Mouse (Mus musculus) limb, embryonic 15.5 days (tissue): Measurements from ENCODE around the gene Slbp. TPM values are rescaled to one million over a fixed set of nuclear protein-coding genes. Genes with fewer than 3 reads are reported as not detected.

Experiments
- ATAC-seq: fragments of 200-750 bp; cut with Nextera tagmentation; 2 replicates; pipeline ENCODE4 v1.8.0; 2017; ENCODE audit warnings: low read depth, moderate TSS enrichment; ENCODE audit not compliant: insufficient number of reproducible peaks, low FRiP score, low TSS enrichment
- H3K27ac ChIP-seq: fragments of 300-500 bp; sonication (generic); 2 replicates; pipeline ENCODE4 v1.5.1; 2015; ENCODE audit warnings: moderate library complexity, mild to moderate bottlenecking, inconsistent platforms
- H3K27me3 ChIP-seq: fragments of 300-500 bp; sonication (generic); 2 replicates; pipeline ENCODE4 v1.6.1; 2015; ENCODE audit warnings: inconsistent platforms
- H3K36me3 ChIP-seq: fragments of 300-500 bp; sonication (generic); 2 replicates; pipeline ENCODE4 v1.6.1; 2015; ENCODE audit warnings: inconsistent platforms
- H3K4me1 ChIP-seq: fragments of 300-500 bp; sonication (generic); 2 replicates; pipeline ENCODE4 v1.6.1; 2015; ENCODE audit warnings: inconsistent platforms
- H3K4me2 ChIP-seq: fragments of 300-500 bp; sonication (generic); 2 replicates; pipeline ENCODE4 v1.6.1; 2015; ENCODE audit warnings: mild to moderate bottlenecking, inconsistent platforms
- H3K4me3 ChIP-seq: fragments of 300-500 bp; sonication (generic); 2 replicates; pipeline ENCODE4 v1.5.1; 2015; ENCODE audit warnings: mild to moderate bottlenecking, inconsistent platforms
- H3K9ac ChIP-seq: fragments of 300-500 bp; sonication (generic); 2 replicates; pipeline ENCODE4 v1.6.1; 2015; ENCODE audit warnings: inconsistent platforms
- H3K9me3 ChIP-seq: fragments of 300-500 bp; sonication (generic); 2 replicates; pipeline ENCODE4 v1.6.1; 2016; ENCODE audit warnings: inconsistent platforms
- WGBS: fragments of 180-500 bp; shearing (Covaris S2); methylation state at CpG from one replicate; pipeline ENCODE4 v1.1.7; 2015; 5-methylcytosine and 5-hydroxymethylcytosine counted together
- polyA plus RNA-seq: library from polyadenylated mRNA; unstranded; fragments of >200 nt; fragmentation: Nextera tagmentation; extraction: Ambion mirVana; gene quantifications from 2 replicates; pipeline ENCODE4 v1.2.1, GENCODE M21; 2015

The Slbp gene
- polyA plus RNA-seq = 204 and 206 TPM in 2 replicates

DNA sequence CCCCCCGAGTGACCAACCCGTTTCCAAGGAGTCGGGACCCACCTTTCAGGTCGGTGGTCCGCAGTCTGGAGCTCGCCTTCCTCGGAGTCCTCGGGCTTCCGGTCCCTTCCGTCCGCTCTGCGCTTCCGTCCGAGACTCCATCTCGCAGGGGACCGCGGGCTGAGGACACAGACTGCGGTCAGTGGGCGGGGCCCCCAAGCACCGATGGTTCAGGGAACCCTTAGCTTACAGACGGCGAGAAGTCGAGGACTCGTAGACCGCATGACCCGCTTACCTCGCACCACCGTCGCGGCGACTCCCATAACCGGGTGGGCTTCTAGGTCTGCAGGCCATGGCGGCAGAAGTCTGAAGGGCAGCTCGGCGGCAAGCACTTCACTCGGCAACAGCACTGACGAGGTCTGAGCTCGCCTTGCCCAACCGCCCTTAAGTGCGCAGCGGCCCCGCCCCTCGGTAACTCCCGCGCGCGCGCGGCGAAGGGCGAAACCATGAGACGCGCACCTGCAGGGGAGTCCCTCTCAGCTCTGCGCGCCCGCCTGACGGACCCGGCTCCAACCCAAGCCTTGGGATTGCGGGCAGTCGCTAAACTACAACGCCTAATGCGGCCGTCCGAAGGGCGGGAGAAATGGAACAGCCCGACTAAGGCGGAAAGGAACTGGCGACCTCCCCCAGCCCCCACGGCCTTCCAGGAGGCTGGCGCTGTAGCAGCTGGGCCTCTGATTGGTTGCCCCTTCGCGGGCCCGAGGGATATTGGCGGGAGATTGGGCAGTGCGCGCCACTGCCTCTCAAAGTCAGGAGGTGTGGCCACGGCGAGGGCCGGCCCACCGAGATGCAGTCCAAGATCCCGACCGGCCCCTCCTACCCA, at the start of gene Slbp:
Gene Slbp, minus strand, starts transcription at position 654 of the 862 bp plus-strand sequence.
- Histone ChIP-seq H3K4me3 (peak within 1 kb of the TSS; percentile 68), H3K9ac (peak within 1 kb of the TSS; percentile 77), H3K27ac (peak within 1 kb of the TSS; percentile 99), H3K27me3 (no peaks in the 10 kb centered on the region), H3K9me3 (no peaks in the 10 kb centered on the region), H3K36me3 (peaks cover 49% of the 10 kb centered on the region), H3K4me2 (peak within 1 kb of the TSS; percentile 65), H3K4me1 (peaks cover 38% of the 10 kb centered on the region)
- peak; percentile 96 for ATAC-seq
- 0% methylated on average over 82 of the region's 82 CpGs for WGBS

DNA sequence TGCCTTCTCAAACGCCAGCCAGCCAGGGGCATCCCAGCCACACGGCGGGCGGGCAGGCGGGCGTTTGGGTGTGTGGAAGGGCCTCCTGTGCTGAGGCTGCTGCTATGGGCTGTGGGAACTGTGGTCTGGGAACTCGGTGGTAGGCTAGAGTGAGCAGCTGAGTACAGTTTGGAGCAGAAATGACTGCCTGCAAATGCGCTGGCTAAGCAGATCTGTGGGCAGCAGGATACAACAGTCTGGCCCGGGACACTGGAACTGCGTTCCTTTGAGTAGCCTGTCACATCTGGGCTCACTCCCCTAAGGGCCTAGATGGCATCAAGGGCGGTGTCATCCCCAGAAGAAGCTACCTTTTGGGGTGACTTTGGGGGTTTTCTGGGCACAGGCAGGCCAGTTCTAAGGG, 49.5 kb upstream of the Slbp start:
- Histone ChIP-seq H3K27me3 (no peaks in the 10 kb centered on the region), H3K9me3 (no peaks in the 10 kb centered on the region), H3K4me1 (peaks cover 67% of the 10 kb centered on the region), H3K4me3 (no peak overlapping the region), H3K36me3 (no peaks in the 10 kb centered on the region), H3K27ac (peak overlapping the region; percentile 43; the same call in 1 of the 2 replicates), H3K9ac (no peak overlapping the region), H3K4me2 (no peak overlapping the region)
- no peak for ATAC-seq
- 71% methylated on average over 11 of the region's 11 CpGs for WGBS

DNA sequence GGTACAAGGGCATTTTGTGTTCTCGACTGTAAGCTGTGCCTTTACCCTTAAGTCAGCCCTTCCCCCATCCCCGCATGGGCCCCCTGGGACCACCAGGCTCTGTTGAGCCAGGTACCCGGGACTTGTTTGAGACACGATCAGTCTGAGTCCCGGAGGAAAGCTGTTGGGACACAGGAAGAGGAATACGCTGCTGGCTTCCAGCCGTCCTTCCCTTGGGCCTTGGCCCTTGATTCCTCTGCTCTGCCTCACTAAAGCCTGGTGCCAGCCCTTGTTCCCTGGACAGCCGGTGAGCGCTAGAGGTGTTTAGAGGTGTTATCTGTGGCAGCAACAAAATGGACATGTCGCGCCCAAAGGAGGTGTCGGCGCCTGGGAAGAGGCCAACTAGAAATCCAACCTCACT, 47.6 kb upstream of the Slbp start:
- H3K27me3 ChIP-seq = 0 out of 2 replicates have a peak, but pooled peaks cover 3% of the 10 kb centered on the region

DNA sequence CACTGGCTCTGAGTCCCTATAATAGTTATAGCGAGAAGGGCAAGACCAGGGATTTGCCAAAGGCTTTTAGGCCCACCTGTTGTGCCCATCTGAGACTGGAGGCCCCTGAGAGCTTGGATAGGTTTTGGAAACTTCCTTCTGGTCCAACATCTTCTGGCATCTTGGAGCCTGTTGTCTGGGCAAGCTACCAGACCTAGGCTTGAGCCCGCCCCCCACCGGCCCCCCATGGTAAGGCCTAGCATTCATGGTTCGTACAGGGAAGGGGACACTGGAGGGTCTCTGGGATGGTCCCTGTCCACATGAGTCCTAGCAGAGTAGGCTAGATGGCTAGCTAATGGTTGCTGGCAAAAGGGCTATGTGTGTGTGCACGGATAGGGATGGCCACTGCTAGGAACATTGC, 46.3 kb upstream of the Slbp start:
- Histone ChIP-seq H3K4me1 (peaks cover 83% of the 10 kb centered on the region), H3K27me3 (0 out of 2 replicates have a peak, but pooled peaks cover 3% of the 10 kb centered on the region), H3K9ac (no peak overlapping the region), H3K4me3 (no peak overlapping the region), H3K27ac (peak overlapping the region; percentile 47; the same call in 1 of the 2 replicates), H3K36me3 (no peaks in the 10 kb centered on the region), H3K4me2 (no peak overlapping the region), H3K9me3 (no peaks in the 10 kb centered on the region)
- 79% methylated on average over 5 of the region's 5 CpGs for WGBS
- ATAC-seq = no peak

More for the DNA sequence above, 47.6 kb upstream of the Slbp start:
- ATAC-seq = no peak
- H3K36me3 ChIP-seq = no peaks in the 10 kb centered on the region
- peaks cover 78% of the 10 kb centered on the region for H3K4me1 ChIP-seq
- H3K9me3 ChIP-seq = no peaks in the 10 kb centered on the region
- no peak overlapping the region for H3K27ac ChIP-seq
- H3K4me2 ChIP-seq = no peak overlapping the region
- WGBS = 34% methylated on average over 13 of the region's 13 CpGs
- no peak overlapping the region for H3K4me3 ChIP-seq
- H3K9ac ChIP-seq = no peak overlapping the region

DNA sequence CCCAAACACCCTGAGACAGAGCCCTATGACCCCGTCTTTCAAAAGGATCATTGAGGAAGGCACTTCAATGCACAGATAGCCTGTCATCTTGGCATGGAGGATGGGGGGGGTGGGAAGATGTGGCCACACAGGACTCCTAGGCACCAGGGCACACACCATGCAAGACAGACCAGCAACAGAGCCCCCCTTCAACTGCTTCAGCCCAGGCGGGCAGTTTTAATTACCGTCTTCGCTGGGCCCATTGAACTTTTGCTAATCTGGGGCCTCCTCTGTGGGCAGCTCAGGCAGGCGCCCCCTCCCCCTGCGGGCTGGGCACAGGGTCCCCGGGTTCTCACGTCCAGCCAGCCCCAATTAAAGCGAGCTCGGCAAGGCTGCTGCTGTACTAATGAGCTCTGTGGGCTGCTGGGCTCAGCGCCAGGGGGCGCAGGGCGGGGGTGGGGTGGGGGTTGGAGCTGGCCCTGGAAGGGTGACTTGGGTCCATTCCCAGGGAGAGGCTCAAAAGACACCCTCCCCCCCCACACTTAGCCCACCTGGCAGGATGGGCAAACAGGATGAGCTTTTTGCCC, 45.7 kb upstream of the Slbp start:
- Histone ChIP-seq H3K27ac (peak overlapping the region; percentile 47; the same call in 1 of the 2 replicates), H3K36me3 (no peaks in the 10 kb centered on the region), H3K4me2 (no peak overlapping the region), H3K4me1 (peaks cover 86% of the 10 kb centered on the region), H3K4me3 (no peak overlapping the region), H3K27me3 (0 out of 2 replicates have a peak, but pooled peaks cover 3% of the 10 kb centered on the region), H3K9ac (no peak overlapping the region), H3K9me3 (no peaks in the 10 kb centered on the region)
- ATAC-seq = peak; percentile 17; the same call in 1 of the 2 replicates
- WGBS = 23% methylated on average over 13 of the region's 13 CpGs

DNA sequence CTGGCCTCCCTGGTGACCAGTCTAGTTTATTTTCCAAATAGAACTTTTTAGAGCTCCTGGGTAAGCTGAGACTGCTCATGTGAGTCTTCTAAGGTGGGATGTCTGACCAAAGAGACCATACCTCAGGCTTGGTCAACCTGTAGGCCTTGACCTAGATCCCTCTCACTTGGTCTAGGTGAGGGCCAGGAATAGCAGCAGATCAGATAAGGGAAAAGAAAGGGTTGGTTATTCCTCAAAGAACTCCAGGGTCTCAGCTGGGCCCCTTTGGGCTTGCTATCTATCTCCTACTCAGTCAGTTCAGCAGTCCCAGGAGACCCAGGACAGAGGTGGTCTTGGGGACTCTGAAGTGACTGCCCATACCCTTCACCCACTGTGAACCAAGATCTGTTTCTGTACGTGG, 45.2 kb upstream of the Slbp start:
- Histone ChIP-seq H3K4me1 (peaks cover 91% of the 10 kb centered on the region), H3K9ac (no peak overlapping the region), H3K4me3 (no peak overlapping the region), H3K36me3 (no peaks in the 10 kb centered on the region), H3K9me3 (no peaks in the 10 kb centered on the region), H3K4me2 (no peak overlapping the region), H3K27me3 (0 out of 2 replicates have a peak, but pooled peaks cover 3% of the 10 kb centered on the region), H3K27ac (peak overlapping the region; percentile 82; the same call in 1 of the 2 replicates)
- WGBS = 52% methylated on average over 1 of the region's 1 CpGs
- no peak for ATAC-seq

DNA sequence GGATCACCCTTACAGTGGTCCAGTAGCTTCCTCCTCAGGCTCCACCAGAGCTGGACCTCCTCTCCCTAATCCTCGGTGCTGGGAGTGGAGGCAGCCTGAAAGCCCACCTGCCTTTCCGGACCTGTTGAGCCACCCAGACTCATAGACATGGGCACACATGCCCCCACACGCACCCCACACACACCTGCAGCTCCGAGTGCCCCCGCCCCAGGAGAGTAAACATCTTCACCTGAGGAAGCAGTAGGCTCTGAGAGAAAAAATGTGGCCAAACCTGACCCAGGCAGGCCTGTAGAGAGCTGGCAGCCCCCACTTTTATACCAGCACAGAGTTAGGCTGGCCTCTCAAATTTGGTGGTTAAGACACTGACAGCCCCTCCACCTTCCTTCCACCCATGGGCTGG, 44.1 kb upstream of the Slbp start:
- 53% methylated on average over 5 of the region's 5 CpGs for WGBS
- Histone ChIP-seq H3K9me3 (no peaks in the 10 kb centered on the region), H3K27ac (peak overlapping the region; percentile 82), H3K27me3 (0 out of 2 replicates have a peak, but pooled peaks cover 3% of the 10 kb centered on the region), H3K36me3 (no peaks in the 10 kb centered on the region), H3K4me1 (peaks cover 89% of the 10 kb centered on the region), H3K9ac (no peak overlapping the region), H3K4me2 (0 out of 2 replicates have a peak overlapping the region, but pooled peaks have one; percentile 87), H3K4me3 (no peak overlapping the region)
- ATAC-seq = no peak

DNA sequence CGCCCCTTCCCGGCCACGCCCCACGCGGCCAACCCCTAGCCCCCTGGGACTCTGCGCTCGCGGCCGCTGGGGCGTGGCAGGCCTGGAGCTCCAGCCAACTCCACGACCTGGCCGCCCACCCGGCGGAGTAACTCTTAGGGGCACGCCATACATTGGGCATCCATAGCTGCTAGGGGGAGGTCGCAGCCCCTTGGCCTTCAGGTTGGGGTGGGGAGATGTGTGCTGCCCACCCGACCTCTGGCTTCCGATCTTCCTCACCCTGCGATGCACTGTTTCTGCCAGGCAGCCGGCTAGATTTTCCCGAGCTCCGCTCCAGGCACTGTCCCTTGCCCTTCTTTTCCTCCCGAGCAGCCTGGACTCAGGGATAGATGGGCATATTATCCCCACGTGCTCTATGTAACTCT, 43.3 kb upstream of the Slbp start:
- Histone ChIP-seq H3K27me3 (0 out of 2 replicates have a peak, but pooled peaks cover 3% of the 10 kb centered on the region), H3K36me3 (no peaks in the 10 kb centered on the region), H3K4me3 (peak overlapping the region; percentile 47), H3K9ac (peak overlapping the region; percentile 62), H3K9me3 (no peaks in the 10 kb centered on the region), H3K4me2 (peak overlapping the region; percentile 87), H3K4me1 (peaks cover 87% of the 10 kb centered on the region), H3K27ac (peak overlapping the region; percentile 82)
- no peak for ATAC-seq
- WGBS = 7% methylated on average over 24 of the region's 24 CpGs

DNA sequence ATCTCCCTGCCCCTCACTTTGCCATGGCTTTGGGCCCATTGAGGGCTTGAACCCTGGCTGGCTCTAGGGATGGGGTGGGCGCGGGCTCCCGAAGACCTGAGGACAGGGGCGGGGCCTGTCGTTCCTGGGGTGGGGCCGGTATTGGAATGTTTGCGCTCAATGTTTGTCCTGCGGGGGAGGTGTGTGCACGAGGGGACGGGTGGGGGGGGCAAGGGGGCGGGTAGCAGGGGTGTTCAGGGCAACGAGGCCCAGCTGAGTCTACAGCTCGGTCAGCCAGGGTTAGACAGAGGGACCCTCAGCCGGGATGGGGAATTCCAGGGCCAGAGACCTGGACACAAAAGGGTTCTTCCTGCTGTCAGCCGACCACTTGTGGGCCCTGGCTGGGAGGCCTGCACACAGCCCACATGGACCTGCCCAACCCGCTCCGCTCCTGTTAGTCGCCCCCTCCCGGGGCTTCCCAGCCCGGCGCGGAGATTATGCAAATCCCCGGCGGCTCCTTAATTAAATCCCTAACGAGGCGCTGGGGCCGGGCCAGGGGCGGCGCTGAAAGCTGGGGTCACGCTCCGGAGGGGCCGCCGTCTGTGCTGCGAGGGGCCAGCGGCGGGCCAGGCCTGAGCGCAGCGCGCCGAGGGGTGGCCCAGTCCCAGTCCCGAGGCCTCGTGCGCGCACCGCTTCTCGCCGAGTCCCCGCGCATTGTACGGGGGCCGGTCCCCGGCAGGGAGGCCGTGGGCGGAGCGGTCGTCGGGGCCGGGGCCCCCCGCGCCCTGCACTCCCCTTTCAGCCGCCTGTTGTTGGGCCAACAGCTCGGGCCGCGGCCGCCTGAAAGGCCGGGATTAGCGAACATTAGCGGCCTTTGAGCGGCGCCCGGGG, 42.7 kb upstream of the Slbp start:
- Histone ChIP-seq H3K4me1 (peaks cover 87% of the 10 kb centered on the region), H3K4me3 (peak overlapping the region; percentile 47), H3K27ac (peak overlapping the region; percentile 82), H3K36me3 (no peaks in the 10 kb centered on the region), H3K4me2 (peak overlapping the region; percentile 87), H3K9ac (peak overlapping the region; percentile 62), H3K9me3 (no peaks in the 10 kb centered on the region), H3K27me3 (0 out of 2 replicates have a peak, but pooled peaks cover 3% of the 10 kb centered on the region)
- WGBS = 4% methylated on average over 67 of the region's 71 CpGs
- peak; percentile 11 for ATAC-seq

DNA sequence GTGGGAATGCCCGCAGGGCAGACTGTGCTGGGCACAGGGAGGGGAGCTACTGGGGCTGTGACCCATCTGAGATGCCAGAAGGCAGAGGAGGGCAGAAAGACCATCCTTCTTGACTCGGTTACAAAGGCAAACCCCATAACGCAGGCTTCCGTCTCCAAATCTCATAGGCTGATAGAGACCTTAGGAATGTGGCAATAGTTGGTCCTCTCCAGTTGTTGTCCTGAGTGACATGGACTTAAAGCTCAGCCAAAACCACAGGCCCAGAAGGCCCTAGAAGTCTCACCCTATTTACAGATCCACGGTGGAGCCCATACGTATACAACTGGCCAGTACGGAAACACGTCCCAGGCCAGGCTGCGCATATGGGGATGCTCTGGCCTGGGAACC, 42.1 kb upstream of the Slbp start:
- H3K27me3 ChIP-seq = 0 out of 2 replicates have a peak, but pooled peaks cover 3% of the 10 kb centered on the region
- H3K9me3 ChIP-seq = no peaks in the 10 kb centered on the region
- WGBS = 59% methylated on average over 9 of the region's 9 CpGs
- H3K27ac ChIP-seq = peak overlapping the region; percentile 82
- no peak for ATAC-seq
- H3K4me1 ChIP-seq = peaks cover 87% of the 10 kb centered on the region
- H3K4me2 ChIP-seq = no peak overlapping the region
- no peak overlapping the region for H3K9ac ChIP-seq
- H3K4me3 ChIP-seq = no peak overlapping the region
- H3K36me3 ChIP-seq = no peaks in the 10 kb centered on the region

DNA sequence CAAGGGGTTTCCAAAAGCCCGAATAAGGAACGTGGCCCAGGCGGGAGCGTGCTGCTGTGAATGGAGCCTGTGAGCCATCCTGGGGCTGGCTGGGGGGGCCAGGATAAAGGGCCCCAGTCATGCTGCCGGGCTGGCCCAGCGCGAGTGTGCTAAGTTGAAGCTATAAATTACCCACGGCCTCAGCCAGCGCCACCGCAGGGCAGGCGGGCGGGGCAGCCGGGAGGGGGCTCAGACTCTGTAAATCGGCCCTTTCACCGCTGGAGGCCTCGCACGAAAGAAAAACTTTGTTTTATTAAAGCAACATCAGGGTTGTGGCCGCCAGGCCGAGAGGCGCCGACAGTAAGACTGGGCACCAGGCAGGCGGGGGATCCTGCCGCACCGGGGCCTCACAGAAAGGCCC, 40.0 kb upstream of the Slbp start:
- 0 out of 2 replicates have a peak, but pooled peaks cover 3% of the 10 kb centered on the region for H3K27me3 ChIP-seq
- ATAC-seq = peak; percentile 77
- peak overlapping the region; percentile 87 for H3K27ac ChIP-seq
- H3K9ac ChIP-seq = no peak overlapping the region
- H3K9me3 ChIP-seq = no peaks in the 10 kb centered on the region
- WGBS = 4% methylated on average over 24 of the region's 24 CpGs
- H3K4me1 ChIP-seq = peaks cover 75% of the 10 kb centered on the region
- H3K4me2 ChIP-seq = peak overlapping the region; percentile 19; the same call in 1 of the 2 replicates
- H3K4me3 ChIP-seq = no peak overlapping the region
- no peaks in the 10 kb centered on the region for H3K36me3 ChIP-seq
